Mouse (Mus musculus): ENCODE results near the gene Rnase12.
"Not testable (repeated sequence)": the region's sequence is repeated elsewhere in the genome, so short reads cannot be mapped to it uniquely, and the experiment has no call there.

Rnase12 gene

DNA sequence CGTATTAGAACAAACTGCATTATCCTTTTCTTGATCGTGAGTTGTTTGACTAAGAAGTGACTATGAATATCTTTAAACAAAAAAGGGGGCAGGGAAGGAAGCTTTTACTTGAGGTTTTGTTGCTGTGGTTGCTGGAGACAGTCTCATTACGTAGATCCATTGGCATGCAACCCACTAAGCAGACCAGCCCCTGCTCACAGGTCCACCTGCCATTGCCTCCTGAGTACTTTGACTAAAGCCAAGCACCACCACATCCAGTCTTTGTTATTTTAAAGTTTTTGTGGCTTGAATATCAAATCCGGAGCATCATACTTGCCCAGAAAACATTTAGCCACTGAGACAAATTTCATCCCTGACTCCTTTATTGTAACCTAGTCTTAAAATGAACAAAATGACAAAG is 21.2 kb downstream of the Rnase12 start:
- in situ Hi-C loops (cut with MboI; ENCODE audit: unreplicated experiment in 2 of 2): no loop called here

DNA sequence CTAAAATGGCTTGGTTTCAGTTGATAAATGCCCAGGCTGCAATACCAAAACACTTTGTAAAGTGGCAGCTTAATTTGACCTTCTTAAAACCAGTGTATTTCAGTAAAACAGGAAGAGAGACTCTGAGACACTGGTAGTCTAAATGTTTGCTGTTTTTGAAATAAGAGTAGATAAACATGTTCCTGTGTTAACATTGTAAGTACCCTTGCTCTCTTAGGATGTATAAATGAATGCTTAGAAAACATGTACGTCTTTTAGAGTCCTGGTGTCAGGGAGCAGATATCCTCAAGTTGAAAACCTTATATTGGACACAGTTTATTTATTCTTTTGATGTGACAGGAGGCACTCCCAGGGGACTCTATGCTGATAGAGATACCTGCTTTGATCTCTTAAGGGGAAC is 22.3 kb downstream of the Rnase12 start:
- in situ Hi-C loops (cut with MboI; ENCODE audit: unreplicated experiment in 2 of 2): no loop called here

DNA sequence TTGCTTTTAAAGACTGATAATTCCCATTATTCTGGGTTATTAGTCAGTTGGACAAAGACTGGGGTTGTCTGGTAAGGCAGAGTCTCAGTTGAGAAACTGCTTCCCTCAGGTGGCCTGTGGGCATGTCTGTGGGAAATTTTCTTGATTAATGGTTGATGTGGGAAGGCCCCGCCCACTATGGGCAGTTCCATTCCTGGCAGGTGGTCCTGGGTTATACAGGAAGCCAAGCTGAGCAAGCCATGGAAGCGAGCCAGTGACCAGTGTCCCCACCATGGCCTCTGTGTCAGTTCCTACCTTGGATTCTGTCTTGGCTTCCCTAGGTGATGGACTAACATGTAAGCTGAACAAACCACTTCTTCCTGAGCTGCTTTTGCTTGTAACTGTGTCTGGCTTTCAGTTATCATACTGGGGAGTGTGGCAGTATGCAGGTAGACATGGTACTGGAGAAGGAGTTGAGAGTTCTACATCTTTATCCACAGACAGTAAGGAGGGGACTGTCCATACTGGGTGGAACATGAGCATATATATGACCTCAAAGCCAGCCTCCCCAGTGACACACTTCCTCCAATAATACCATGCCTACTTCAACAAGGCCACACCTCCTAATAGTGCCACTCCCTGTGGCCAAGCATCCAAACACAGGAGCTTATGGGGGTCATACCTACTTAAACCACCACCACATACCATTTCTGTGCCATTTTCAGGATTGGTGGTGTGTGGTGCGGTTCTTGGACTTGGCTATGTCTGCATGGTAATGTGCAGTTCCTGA is 29.9 kb downstream of the Rnase12 start:
- in situ Hi-C loops (cut with MboI; ENCODE audit: unreplicated experiment in 2 of 2): loop anchor here in 1 of 2 experiments (5.0 kb wide), 2 partner anchors 35 to 70 kb away; no protein-coding TSS in a partner anchor

DNA sequence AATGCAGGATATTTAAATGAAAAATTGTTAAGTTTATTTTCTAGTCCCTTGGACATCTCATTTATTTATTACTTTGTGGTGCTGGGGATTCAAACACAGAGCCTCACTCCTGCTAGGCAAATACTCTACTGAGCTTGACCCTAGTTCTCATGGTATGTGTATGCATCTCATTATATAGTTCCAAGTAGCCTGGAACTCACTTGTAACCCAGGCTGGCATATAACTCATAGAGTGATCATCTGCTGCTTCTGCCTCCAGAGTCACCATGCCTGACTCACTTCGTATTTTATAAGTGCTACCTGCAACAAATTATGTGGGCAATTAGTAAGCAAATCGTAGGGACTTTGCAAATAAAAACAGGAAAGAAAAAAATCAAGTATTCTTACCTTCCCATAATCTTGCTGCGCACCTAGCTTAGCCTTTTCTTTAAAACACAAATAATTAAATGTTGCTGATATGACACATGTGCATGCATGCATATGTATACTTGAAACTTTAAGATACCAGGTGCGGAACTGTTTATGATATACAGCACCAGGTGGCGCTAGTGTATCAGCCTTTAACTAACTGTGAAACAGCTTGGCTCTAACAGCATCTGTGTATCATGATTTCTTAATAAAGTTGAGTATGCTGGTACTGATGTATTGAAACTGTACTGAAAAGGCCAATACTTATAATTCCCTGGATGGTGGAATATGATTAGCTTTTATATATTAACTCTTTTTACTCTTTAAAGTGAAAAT is 30.9 kb downstream of the Rnase12 start:
- in situ Hi-C loops (cut with MboI; ENCODE audit: unreplicated experiment in 2 of 2): loop anchor here in 1 of 2 experiments (5.0 kb wide), 2 partner anchors 36 to 71 kb away; no protein-coding TSS in a partner anchor

DNA sequence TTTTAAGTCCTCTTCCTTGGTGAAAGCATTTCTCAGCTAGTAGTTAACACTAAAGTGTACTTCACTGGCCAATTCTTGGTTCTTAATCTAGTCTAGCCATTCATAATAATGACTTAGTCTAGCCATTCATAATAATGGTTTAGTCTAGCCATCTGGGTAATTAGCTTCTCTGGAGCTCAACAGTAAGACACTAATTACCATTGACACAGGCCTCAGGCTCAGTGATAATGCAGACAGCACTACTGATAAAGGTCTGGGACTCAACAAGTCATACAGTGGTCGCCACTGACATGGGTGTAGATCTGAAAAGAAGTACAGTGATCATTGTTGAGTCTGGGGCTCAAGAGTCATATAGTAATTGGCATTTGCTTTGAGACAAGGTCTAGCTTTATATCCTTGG is 32.6 kb downstream of the Rnase12 start:
- in situ Hi-C loops (cut with MboI; ENCODE audit: unreplicated experiment in 2 of 2): loop anchor here (5.0 kb wide), 2 partner anchors 37 to 72 kb away; no protein-coding TSS in a partner anchor

DNA sequence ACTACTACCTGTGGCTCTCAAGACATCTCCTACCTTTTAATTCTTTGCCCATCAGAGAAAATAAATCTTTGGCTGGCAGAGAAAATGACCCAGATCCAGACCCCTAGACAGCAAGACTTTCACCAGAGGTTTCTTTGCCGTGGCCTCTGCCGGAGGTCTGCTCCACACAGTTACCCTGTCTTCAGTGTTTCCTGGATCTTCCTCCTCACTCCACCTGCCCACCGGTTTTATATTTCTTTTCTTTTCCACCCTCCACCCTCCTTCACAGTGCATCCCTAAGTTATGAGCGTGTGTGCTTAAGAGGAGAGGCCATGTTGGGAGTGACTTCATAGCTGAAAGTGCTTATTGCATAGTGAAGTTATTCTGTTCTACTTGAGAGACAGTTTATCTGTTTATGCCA is 34.0 kb downstream of the Rnase12 start:
- in situ Hi-C loops (cut with MboI; ENCODE audit: unreplicated experiment in 2 of 2): loop anchor here in 1 of 2 experiments (5.0 kb wide), 1 partner anchor 39 kb away; no protein-coding TSS in a partner anchor

DNA sequence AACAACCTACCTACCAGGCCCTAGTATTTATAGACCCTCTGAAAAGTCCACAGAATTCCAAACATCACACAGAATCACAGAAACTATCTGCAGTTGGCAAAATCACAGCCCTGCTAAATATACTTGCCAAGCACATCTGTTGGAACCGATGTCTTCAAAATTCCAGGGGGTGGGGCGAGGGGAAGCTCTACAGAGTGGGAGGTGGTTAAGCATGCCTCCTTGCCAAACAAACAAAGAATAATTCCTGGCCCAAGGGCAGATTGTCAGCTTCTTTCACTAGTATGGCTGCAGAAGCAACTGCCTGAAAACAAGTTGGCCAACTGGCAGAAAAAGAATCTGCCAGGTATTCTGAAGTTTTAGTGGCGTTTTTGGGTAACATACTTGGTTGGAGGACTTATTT is 40.2 kb downstream of the Rnase12 start:
- in situ Hi-C loops (cut with MboI; ENCODE audit: unreplicated experiment in 2 of 2): no loop called here

DNA sequence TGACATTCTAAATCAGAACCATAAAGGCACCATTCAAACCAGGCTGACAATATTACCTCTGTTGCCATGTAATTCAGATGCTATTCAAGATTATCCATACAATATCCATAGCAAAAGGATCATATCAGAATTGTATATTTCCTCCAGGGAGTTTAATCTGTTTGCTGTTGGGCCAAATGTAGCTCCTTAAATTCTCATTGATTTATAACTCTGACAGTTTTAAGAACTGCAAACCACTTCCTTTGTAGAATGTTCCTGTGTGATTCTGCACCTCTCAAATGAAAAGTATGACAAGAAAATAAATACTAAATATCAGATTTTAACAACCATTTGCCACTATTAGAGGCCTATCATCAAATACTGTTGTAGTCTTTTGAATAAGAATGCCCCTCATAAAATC is 41.7 kb downstream of the Rnase12 start:
- in situ Hi-C loops (cut with MboI; ENCODE audit: unreplicated experiment in 2 of 2): no loop called here

DNA sequence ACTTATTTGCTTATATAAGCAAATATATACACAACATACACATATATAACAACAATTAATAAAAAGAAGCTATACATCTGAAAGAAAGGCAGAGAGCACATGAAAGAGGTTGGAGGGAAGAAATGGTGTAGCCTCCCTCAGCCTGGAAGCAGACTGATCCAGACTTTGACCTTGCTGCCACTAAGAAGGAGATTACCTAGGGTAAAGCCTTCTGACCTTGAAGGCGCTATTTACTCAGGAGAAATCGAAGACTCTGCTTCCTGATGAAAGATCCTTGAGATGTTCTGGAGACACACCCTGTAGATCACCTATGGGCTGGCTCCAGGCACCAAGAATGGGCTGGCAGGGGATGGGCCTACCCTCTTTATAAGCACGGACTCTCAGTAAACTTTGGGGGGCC is 42.7 kb downstream of the Rnase12 start:
- in situ Hi-C loops (cut with MboI; ENCODE audit: unreplicated experiment in 2 of 2): not testable (repeated sequence)

DNA sequence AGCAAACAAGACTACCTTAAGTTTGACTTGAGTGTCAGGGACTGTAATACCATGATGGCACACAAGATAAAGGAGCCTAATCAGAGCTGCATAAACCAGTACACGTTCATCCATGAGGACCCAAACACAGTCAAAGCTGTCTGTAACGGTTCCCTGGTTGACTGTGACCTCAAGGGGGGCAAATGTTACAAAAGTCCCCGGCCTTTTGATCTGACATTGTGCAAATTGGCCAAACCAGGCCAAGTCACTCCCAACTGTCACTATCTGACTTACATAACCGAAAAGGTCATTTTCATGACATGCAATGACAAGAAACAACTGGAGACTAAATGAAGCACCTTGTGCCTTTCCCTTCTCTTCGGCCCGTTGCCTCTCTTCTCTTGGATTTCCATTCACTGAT is 47.9 kb downstream of the Rnase12 start:
- in situ Hi-C loops (cut with MboI; ENCODE audit: unreplicated experiment in 2 of 2): no loop called here

DNA sequence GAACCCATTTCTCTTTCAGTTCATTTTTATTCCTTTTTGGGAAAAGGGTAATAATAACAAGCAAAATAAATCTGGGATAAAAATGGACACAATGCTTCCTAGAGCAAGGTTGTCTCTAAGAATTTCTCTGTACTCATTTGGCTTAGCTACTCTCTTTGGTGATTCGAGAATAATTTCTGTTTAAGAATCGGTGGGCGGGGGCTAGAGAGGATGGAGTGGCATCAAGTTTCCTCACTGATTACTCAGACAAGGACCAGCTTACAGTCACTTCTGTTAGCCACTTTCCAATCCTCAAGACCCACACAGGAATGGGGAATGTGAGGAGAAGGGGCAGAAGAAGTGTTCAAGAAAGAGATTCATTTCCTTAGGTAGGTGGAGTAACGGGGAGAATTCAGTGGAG is 48.7 kb downstream of the Rnase12 start:
- in situ Hi-C loops (cut with MboI; ENCODE audit: unreplicated experiment in 2 of 2): no loop called here

DNA sequence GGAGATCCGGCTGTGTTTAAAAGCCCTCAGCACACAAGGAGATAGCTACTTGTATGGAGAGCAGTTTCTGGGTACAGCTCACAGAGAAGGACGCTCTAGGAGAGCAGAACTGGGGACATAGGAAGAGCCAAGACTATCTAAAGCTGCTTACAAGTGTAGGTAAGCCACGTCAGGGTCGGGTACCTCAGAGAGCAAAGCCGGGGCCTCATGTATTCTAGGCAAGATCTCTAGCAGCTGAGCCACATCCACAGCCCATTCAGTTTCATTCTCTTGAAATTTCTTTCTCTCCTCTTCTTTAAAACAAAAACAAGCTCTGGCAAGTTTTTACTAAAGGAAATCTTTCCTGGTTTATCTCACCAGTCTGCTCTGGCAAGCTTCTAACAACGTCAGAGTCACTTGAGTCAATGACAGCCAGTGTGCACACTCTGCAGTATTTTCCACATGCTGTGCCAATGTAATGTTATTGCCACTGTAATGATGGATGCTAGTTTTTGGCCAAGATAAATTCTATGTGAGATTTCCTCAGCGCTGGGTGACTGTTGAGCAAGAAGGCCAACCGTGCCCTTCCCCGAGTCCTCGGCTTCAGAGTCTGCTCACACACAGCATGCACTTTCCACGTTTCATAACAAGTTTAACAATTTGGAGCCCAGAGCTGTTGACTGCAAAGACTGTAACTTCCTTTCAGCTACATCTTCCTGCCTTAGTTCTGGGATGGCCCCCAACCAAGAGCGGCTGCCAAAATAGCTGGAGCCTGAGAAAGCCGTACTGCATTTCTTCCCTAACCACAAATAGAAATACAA is 49.3 kb downstream of the Rnase12 start:
- in situ Hi-C loops (cut with MboI; ENCODE audit: unreplicated experiment in 2 of 2): no loop called here

DNA sequence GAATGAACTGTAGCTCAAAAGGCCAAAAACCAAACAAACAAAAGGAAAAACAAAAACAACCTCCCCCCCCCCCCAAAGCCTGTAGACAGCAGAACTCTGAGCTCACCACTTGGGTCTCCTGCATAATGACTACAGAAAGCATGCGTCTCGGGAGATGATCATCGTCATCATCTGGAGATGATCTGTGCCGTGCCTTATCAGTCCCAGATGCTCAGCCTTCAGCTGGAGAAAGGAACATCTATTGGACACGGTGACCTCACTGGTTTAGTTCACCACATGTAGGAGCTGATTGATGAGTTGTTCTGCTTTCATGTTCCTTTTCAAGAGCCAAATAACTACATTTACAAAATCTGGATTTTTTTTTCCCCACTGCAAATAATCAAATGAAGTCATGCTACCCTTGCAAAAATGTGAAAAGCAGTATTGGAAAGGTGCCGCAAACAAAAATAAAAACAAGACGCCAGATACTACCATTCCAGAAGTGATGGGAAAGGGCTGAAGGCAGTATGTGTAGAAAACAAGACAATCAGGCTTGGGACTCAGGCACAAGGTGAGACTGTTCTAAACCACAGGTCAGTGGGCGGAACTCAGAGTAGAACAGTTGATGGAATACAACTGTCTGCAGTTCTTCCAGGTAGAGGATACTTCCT is 50.2 kb downstream of the Rnase12 start, which contains the start of gene Rnase10:
Gene Rnase10, plus strand, starts transcription at position 600 of the 650 bp plus-strand sequence.
- in situ Hi-C loops (cut with MboI; ENCODE audit: unreplicated experiment in 2 of 2): no loop called here

Measured in v-Abl transformed pro-B cells (cell line).